Mouse (Mus musculus): ENCODE measurements around the gene Ppm1g. TPM values are rescaled to one million over a fixed set of nuclear protein-coding genes. Genes with fewer than 3 reads are reported as not detected.

Gene Ppm1g
- polyA plus RNA-seq, 1 experiment from 2014 or later, result 162 TPM

DNA sequence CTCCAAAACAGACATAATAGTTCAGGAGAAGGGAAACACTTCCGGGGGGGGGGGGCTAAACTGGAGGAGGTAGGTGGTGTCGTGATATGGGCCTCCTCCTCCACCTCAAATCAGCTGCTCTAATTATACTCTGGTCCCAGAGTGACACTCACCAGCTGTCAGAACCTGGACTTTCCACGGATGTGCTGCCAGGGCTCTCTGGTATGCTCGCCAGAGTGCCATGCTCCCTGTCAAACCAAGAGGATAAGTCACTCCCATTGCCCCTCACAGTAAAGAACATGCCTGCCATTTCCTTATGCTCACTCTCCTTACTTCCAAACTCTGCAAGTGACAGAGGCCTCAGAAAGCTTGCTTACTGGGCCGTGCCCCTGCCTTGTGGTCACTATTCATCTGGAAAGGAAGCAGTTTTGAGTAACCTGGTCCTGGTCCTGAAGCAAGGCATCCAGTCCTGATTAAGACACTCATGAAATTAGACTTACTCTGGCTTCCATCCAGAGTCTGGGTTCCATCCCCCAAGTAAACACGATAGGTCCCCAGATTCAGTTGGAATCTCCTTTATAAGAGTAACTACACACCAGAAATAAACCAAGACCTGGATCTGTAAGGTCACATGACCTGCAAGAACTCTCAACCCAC lies 66.9 kb downstream of the Ppm1g start:
- Histone ChIP-seq H3K4me3 (replicated peaks; ENCODE audit: low read length) (peak overlapping the region; percentile 64), H3K36me3 (replicated peaks; ENCODE audit: control insufficient read depth, insufficient read depth) (peaks cover 29% of the 10 kb centered on the region), H3K27ac (peak overlapping the region; percentile 71; the same call in 1 of the 2 replicates), H3K4me1 (replicated peaks; ENCODE audit: control insufficient read depth, insufficient read depth, low read length) (peaks cover 13% of the 10 kb centered on the region), H3K9ac (peak overlapping the region; percentile 74), H3K9me3 (ENCODE audit: control insufficient read depth, low read length) (no peaks in the 10 kb centered on the region), H3K27me3 (ENCODE audit: control insufficient read depth, insufficient read depth, low read length) (no peaks in the 10 kb centered on the region), H3K4me2 (replicated peaks) (peak overlapping the region; percentile 81)
- ATAC-seq (ENCODE audit: low FRiP score) (peak; percentile 12; the same call in 1 of the 2 replicates), DNase-seq (ENCODE audit: low spot score) (no peak)
- 50% methylated on average over 6 of the region's 6 CpGs for WGBS

Other genes starting within 250 kb of the Ppm1g start
- gene Atraid, start 172.4 kb downstream of the Ppm1g start, polyA plus RNA-seq (2014; fragmentation: Nextera tagmentation; extraction: Ambion mirVana), result 175 and 198 TPM in 2 replicates
- gene Slc5a6, start 171.8 kb downstream of the Ppm1g start, polyA plus RNA-seq (2014; fragmentation: Nextera tagmentation; extraction: Ambion mirVana), result 20.5 and 24.5 TPM in 2 replicates
- 13.7 and 15.4 TPM in 2 replicates for gene Cad, start 165.9 kb downstream of the Ppm1g start, polyA plus RNA-seq (2014; fragmentation: Nextera tagmentation; extraction: Ambion mirVana)
- gene Dnajc5g, start 114.4 kb downstream of the Ppm1g start, polyA plus RNA-seq (2014; fragmentation: Nextera tagmentation; extraction: Ambion mirVana), result not detected in 2 replicates
- gene Slc30a3, start 112.5 kb downstream of the Ppm1g start, polyA plus RNA-seq (2014; fragmentation: Nextera tagmentation; extraction: Ambion mirVana), result 34.8 and 35.7 TPM in 2 replicates
- gene Trim54, start 104.0 kb downstream of the Ppm1g start, polyA plus RNA-seq (2014; fragmentation: Nextera tagmentation; extraction: Ambion mirVana), result not detected in 2 replicates
- gene Ucn, start 81.9 kb downstream of the Ppm1g start, polyA plus RNA-seq (2014; fragmentation: Nextera tagmentation; extraction: Ambion mirVana), result not detected in 2 replicates
- 49.5 and 50.3 TPM in 2 replicates for gene Mpv17, start 66.4 kb downstream of the Ppm1g start, polyA plus RNA-seq (2014; fragmentation: Nextera tagmentation; extraction: Ambion mirVana)
- gene Gm29609, start 40.8 kb downstream of the Ppm1g start, polyA plus RNA-seq (2014; fragmentation: Nextera tagmentation; extraction: Ambion mirVana), result 0.74 and 1.7 TPM in 2 replicates
- 49.7 and 53.0 TPM in 2 replicates for gene Gtf3c2, start 40.5 kb downstream of the Ppm1g start, polyA plus RNA-seq (2014; fragmentation: Nextera tagmentation; extraction: Ambion mirVana)
- 107 and 108 TPM in 2 replicates for gene Snx17, start 27.5 kb downstream of the Ppm1g start, polyA plus RNA-seq (2014; fragmentation: Nextera tagmentation; extraction: Ambion mirVana)
- gene Eif2b4, start 27.3 kb downstream of the Ppm1g start, polyA plus RNA-seq (2014; fragmentation: Nextera tagmentation; extraction: Ambion mirVana), result 77.3 and 78.6 TPM in 2 replicates
- gene Zfp513, start 18.4 kb downstream of the Ppm1g start, polyA plus RNA-seq (2014; fragmentation: Nextera tagmentation; extraction: Ambion mirVana), result 7.0 and 9.4 TPM in 2 replicates
- 149 and 161 TPM in 2 replicates for gene Nrbp1, start 20.2 kb upstream of the Ppm1g start, polyA plus RNA-seq (2014; fragmentation: Nextera tagmentation; extraction: Ambion mirVana)
- 0.56 and 0.66 TPM in 2 replicates for gene Gm9970, start 20.5 kb upstream of the Ppm1g start, polyA plus RNA-seq (2014; fragmentation: Nextera tagmentation; extraction: Ambion mirVana)
- gene Krtcap3, start 31.0 kb upstream of the Ppm1g start, polyA plus RNA-seq (2014; fragmentation: Nextera tagmentation; extraction: Ambion mirVana), result 2.9 and 4.2 TPM in 2 replicates
- gene Ift172, start 70.4 kb upstream of the Ppm1g start, polyA plus RNA-seq (2014; fragmentation: Nextera tagmentation; extraction: Ambion mirVana), result 34.5 and 37.2 TPM in 2 replicates
- 98.1 and 115 TPM in 2 replicates for gene Fndc4, start 75.4 kb upstream of the Ppm1g start, polyA plus RNA-seq (2014; fragmentation: Nextera tagmentation; extraction: Ambion mirVana)
- gene Gckr, start 76.8 kb upstream of the Ppm1g start, polyA plus RNA-seq (2014; fragmentation: Nextera tagmentation; extraction: Ambion mirVana), result 0.29 TPM in 1 of 2 replicates, not detected in the other
- gene Zfp512, start 231.7 kb upstream of the Ppm1g start, polyA plus RNA-seq (2014; fragmentation: Nextera tagmentation; extraction: Ambion mirVana), result 98.4 and 108 TPM in 2 replicates